Mouse (Mus musculus) ES-CJ7 (cell line): ENCODE data around the gene Micu1.

Source experiments
- DNase-seq: peaks from one replicate; pipeline ENCODE4 v3.0.0; 2011; ENCODE audit warnings: low read depth, low spot score

The Micu1 gene

GRCm38 (mm10) chr10:59809991-59810574 lies 107.8 kb downstream of the Micu1 start:
- DNase-seq: no peak

GRCm38 (mm10) chr10:59812939-59813338 lies 110.7 kb downstream of the Micu1 start:
- peak; percentile 76 for DNase-seq

- no peak for DNase-seq
Measured at GRCm38 (mm10) chr10:59813759-59814158, 111.5 kb downstream of the Micu1 start.

GRCm38 (mm10) chr10:59814505-59815155 lies 112.4 kb downstream of the Micu1 start:
- DNase-seq: peak; percentile 81

GRCm38 (mm10) chr10:59816569-59816968 lies 114.3 kb downstream of the Micu1 start:
- DNase-seq: no peak

- peak; percentile 32 for DNase-seq
Measured at GRCm38 (mm10) chr10:59817528-59817927, 115.3 kb downstream of the Micu1 start.

- DNase-seq: no peak
Measured at GRCm38 (mm10) chr10:59817991-59818390, 115.7 kb downstream of the Micu1 start.

GRCm38 (mm10) chr10:59819146-59819545 lies 116.9 kb downstream of the Micu1 start:
- DNase-seq: peak; percentile 60

- no peak for DNase-seq
Measured at GRCm38 (mm10) chr10:59820886-59821285, 118.6 kb downstream of the Micu1 start.

GRCm38 (mm10) chr10:59821334-59822066 lies 119.2 kb downstream of the Micu1 start:
- peak; percentile 18 for DNase-seq

- no peak for DNase-seq
Measured at GRCm38 (mm10) chr10:59822857-59823256, 120.6 kb downstream of the Micu1 start.

GRCm38 (mm10) chr10:59825137-59825812 lies 123.0 kb downstream of the Micu1 start:
- no peak for DNase-seq

GRCm38 (mm10) chr10:59829886-59830285 lies 127.6 kb downstream of the Micu1 start:
- no peak for DNase-seq

- no peak for DNase-seq
Measured at GRCm38 (mm10) chr10:59831950-59832349, 129.7 kb downstream of the Micu1 start.

- no peak for DNase-seq
Measured at GRCm38 (mm10) chr10:59835301-59836155, 133.3 kb downstream of the Micu1 start.

- no peak for DNase-seq
Measured at GRCm38 (mm10) chr10:59837490-59837889, 135.2 kb downstream of the Micu1 start.

GRCm38 (mm10) chr10:59841434-59841833 lies 139.2 kb downstream of the Micu1 start:
- DNase-seq: no peak

- DNase-seq: no peak
Measured at GRCm38 (mm10) chr10:59843125-59843524, 140.8 kb downstream of the Micu1 start.

- no peak for DNase-seq
Measured at GRCm38 (mm10) chr10:59844686-59845085, 142.4 kb downstream of the Micu1 start.

- DNase-seq: peak; percentile 39
Measured at GRCm38 (mm10) chr10:59846416-59846815, 144.1 kb downstream of the Micu1 start.
